Mouse (Mus musculus): ENCODE data around the gene Sap30. TPM values are rescaled to one million over a fixed set of nuclear protein-coding genes. Genes with fewer than 3 reads are reported as not detected.
"Not testable (repeated sequence)": the region's sequence is repeated elsewhere in the genome, so short reads cannot be mapped to it uniquely, and the experiment has no call there.

Gene Sap30
- polyA plus RNA-seq, 1 experiment from 2014 or later = 42.9 TPM

DNA sequence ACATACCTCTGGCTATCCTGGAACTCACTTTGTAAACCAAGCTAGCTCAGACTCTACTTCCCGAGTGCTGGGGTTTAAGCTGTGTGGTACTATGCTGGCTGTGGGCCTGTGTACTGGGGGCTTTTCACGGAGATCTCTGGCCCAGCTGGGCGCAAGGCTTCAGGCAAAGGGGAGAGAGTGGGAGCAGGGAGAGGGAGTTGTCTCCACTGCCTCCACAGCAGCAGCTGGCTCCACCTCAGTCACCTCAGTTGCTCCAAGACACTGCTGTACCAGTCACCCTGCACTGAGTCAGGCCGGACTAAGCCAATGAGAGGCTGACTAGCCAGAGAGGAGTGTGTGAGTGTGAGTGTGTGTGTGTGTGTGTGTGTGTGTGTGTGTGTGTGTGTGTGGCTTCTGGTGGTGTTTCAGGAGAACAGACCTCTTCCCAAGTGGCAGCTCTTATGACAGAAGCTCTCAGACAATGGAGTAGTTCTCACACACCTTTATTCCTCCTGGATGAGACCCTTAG lies 19.9 kb upstream of the Sap30 start:
- Histone ChIP-seq H3K27me3 (replicated peaks; ENCODE audit: control insufficient read depth, insufficient read depth, low read length) (no peaks in the 10 kb centered on the region), H3K4me1 (replicated peaks; ENCODE audit: control insufficient read depth, insufficient read depth, low read length) (peaks cover 7% of the 10 kb centered on the region; the same call in 1 of the 2 replicates), H3K27ac (ENCODE audit: low read depth, low read length) (no peak overlapping the region), H3K9ac (ENCODE audit: low read depth, low read length) (no peak overlapping the region), H3K36me3 (ENCODE audit: control insufficient read depth, insufficient read depth, low read length) (no peaks in the 10 kb centered on the region; the same call in 1 of the 2 replicates), H3K4me2 (no peak overlapping the region), H3K4me3 (ENCODE audit: low read depth, low read length) (no peak overlapping the region), H3K9me3 (ENCODE audit: control insufficient read depth, low read length) (no peaks in the 10 kb centered on the region; the same call in 1 of the 2 replicates)
- no peak for DNase-seq (ENCODE audit: low spot score)
- no peak for ATAC-seq (replicated peaks; ENCODE audit: low FRiP score)
- WGBS = 79% methylated on average over 4 of the region's 4 CpGs

GRCm38 (mm10) chr8:57505500-57505899 lies 17.8 kb upstream of the Sap30 start:
- ATAC-seq (replicated peaks; ENCODE audit: low FRiP score); H3K4me2 ChIP-seq; H3K9me3 ChIP-seq (ENCODE audit: control insufficient read depth, low read length); H3K4me3 ChIP-seq (ENCODE audit: low read depth, low read length); DNase-seq (ENCODE audit: low spot score); H3K27ac ChIP-seq (ENCODE audit: low read depth, low read length); H3K27me3 ChIP-seq (replicated peaks; ENCODE audit: control insufficient read depth, insufficient read depth, low read length); H3K4me1 ChIP-seq (replicated peaks; ENCODE audit: control insufficient read depth, insufficient read depth, low read length); H3K9ac ChIP-seq (ENCODE audit: low read depth, low read length); H3K36me3 ChIP-seq (ENCODE audit: control insufficient read depth, insufficient read depth, low read length): not testable (repeated sequence)
- WGBS = 85% methylated on average over 1 of the region's 1 CpGs

DNA sequence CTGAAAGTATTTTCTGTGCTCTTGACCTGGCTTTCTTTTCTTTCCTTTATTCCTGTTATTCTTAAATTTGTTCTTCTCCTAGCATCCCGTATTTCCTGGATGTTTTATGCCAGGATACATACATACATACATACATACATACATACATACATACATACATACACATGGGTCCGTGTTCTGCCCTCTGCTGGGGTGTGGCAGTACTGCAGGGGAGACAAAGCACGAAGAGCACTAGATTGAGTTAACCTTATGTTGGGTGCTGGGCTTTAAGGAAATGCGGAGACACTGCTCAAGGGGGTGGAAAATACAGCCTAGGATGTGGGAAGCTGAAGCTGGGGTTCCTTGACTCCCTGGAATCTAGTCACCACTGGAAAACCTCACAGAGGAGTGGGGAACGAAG lies 16.0 kb upstream of the Sap30 start:
- H3K4me1 ChIP-seq (replicated peaks; ENCODE audit: control insufficient read depth, insufficient read depth, low read length) = peaks cover 3% of the 10 kb centered on the region; the same call in 1 of the 2 replicates
- no peaks in the 10 kb centered on the region; the same call in 1 of the 2 replicates for H3K36me3 ChIP-seq (ENCODE audit: control insufficient read depth, insufficient read depth, low read length)
- no peak overlapping the region for H3K4me2 ChIP-seq
- ATAC-seq (replicated peaks; ENCODE audit: low FRiP score) (peak; percentile 64; the same call in 1 of the 2 replicates), DNase-seq (ENCODE audit: low spot score) (peak; percentile 66)
- H3K27ac ChIP-seq (ENCODE audit: low read depth, low read length) = no peak overlapping the region
- no peak overlapping the region for H3K4me3 ChIP-seq (ENCODE audit: low read depth, low read length)
- WGBS = 43% methylated on average over 5 of the region's 5 CpGs
- H3K27me3 ChIP-seq (replicated peaks; ENCODE audit: control insufficient read depth, insufficient read depth, low read length) = no peaks in the 10 kb centered on the region
- H3K9ac ChIP-seq (ENCODE audit: low read depth, low read length) = no peak overlapping the region
- H3K9me3 ChIP-seq (ENCODE audit: control insufficient read depth, low read length) = no peaks in the 10 kb centered on the region; the same call in 1 of the 2 replicates

DNA sequence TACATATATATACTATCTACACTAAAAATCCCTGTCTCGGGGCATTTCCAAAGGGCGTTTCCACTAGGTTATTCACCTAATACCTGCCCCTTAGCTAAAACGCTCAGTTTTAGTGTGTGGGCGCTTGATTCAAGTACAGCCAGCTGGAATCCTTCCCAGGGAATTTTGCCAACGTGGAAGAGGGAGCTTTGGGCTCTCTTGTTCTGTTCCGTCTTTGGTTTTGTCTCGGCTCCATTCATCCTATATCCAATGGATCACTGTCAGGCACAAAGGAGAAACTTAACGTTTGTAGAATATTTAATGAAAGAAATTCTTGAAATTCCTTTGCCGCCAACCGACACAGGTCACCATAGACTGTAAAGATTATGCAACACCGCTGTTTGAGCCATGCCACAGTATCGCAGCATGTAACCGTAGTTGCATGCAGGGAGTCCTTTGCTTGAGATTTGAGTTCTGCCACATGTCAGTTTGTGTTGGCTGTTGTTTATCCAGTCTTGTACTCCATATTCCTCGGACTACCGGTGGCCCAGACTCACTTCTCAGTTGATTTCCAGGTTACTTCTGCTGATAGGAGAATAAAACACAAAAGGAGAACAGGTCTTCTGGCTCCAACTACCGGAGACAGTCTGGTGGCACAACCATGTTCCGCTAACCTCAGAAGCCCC lies 11.3 kb upstream of the Sap30 start:
- WGBS = 77% methylated on average over 17 of the region's 17 CpGs
- H3K4me3 ChIP-seq (ENCODE audit: low read depth, low read length) = no peak overlapping the region
- H3K4me2 ChIP-seq = no peak overlapping the region
- ATAC-seq (replicated peaks; ENCODE audit: low FRiP score) (no peak), DNase-seq (ENCODE audit: low spot score) (peak; percentile 26)
- H3K9ac ChIP-seq (ENCODE audit: low read depth, low read length) = no peak overlapping the region
- no peak overlapping the region for H3K27ac ChIP-seq (ENCODE audit: low read depth, low read length)
- no peaks in the 10 kb centered on the region for H3K4me1 ChIP-seq (replicated peaks; ENCODE audit: control insufficient read depth, insufficient read depth, low read length)
- no peaks in the 10 kb centered on the region for H3K27me3 ChIP-seq (replicated peaks; ENCODE audit: control insufficient read depth, insufficient read depth, low read length)
- no peaks in the 10 kb centered on the region for H3K9me3 ChIP-seq (ENCODE audit: control insufficient read depth, low read length)
- no peaks in the 10 kb centered on the region for H3K36me3 ChIP-seq (ENCODE audit: control insufficient read depth, insufficient read depth, low read length)

GRCm38 (mm10) chr8:57498494-57498846 lies 10.8 kb upstream of the Sap30 start:
- no peaks in the 10 kb centered on the region for H3K9me3 ChIP-seq (ENCODE audit: control insufficient read depth, low read length)
- peak; percentile 22 for DNase-seq (ENCODE audit: low spot score)
- no peaks in the 10 kb centered on the region for H3K4me1 ChIP-seq (replicated peaks; ENCODE audit: control insufficient read depth, insufficient read depth, low read length)
- WGBS = 81% methylated on average over 8 of the region's 8 CpGs
- H3K27ac ChIP-seq (ENCODE audit: low read depth, low read length) = no peak overlapping the region
- no peaks in the 10 kb centered on the region for H3K36me3 ChIP-seq (ENCODE audit: control insufficient read depth, insufficient read depth, low read length)
- H3K4me3 ChIP-seq (ENCODE audit: low read depth, low read length) = no peak overlapping the region
- H3K9ac ChIP-seq (ENCODE audit: low read depth, low read length) = no peak overlapping the region
- H3K4me2 ChIP-seq = no peak overlapping the region
- no peak for ATAC-seq (replicated peaks; ENCODE audit: low FRiP score)
- no peaks in the 10 kb centered on the region for H3K27me3 ChIP-seq (replicated peaks; ENCODE audit: control insufficient read depth, insufficient read depth, low read length)

DNA sequence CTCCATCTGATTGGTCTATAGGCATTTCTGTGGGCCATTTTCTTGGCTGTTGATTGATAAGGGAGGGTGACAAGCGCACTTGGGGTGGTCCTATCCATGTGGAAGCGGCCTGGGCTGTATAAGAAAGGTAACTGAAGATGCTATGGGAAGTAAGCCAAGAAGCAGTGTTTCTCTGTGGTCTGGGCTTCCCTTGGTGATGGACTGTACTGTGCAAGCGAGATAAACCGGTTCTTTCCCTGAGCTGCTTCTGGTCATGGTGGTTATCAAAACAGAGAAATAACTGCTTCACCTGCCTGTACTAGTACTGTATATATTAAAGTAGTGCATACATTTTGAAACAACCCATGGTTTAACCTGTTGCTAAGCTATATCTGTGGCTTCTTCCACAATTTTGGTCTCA lies 4.2 kb upstream of the Sap30 start:
- ATAC-seq (replicated peaks; ENCODE audit: low FRiP score) (no peak), DNase-seq (ENCODE audit: low spot score) (no peak)
- H3K36me3 ChIP-seq (ENCODE audit: control insufficient read depth, insufficient read depth, low read length) = no peaks in the 10 kb centered on the region; the same call in 1 of the 2 replicates
- H3K9me3 ChIP-seq (ENCODE audit: control insufficient read depth, low read length) = no peaks in the 10 kb centered on the region
- H3K9ac ChIP-seq (ENCODE audit: low read depth, low read length) = no peak overlapping the region
- no peaks in the 10 kb centered on the region for H3K4me1 ChIP-seq (replicated peaks; ENCODE audit: control insufficient read depth, insufficient read depth, low read length)
- H3K4me2 ChIP-seq = no peak overlapping the region
- no peaks in the 10 kb centered on the region for H3K27me3 ChIP-seq (replicated peaks; ENCODE audit: control insufficient read depth, insufficient read depth, low read length)
- WGBS = 72% methylated on average over 4 of the region's 4 CpGs
- H3K4me3 ChIP-seq (ENCODE audit: low read depth, low read length) = no peak overlapping the region
- no peak overlapping the region for H3K27ac ChIP-seq (ENCODE audit: low read depth, low read length)

- DNase-seq (ENCODE audit: low spot score) = no peak
- H3K27ac ChIP-seq (ENCODE audit: low read depth, low read length) = no peak overlapping the region
Measured at GRCm38 (mm10) chr8:57489896-57490295, 2.2 kb upstream of the Sap30 start.

DNA sequence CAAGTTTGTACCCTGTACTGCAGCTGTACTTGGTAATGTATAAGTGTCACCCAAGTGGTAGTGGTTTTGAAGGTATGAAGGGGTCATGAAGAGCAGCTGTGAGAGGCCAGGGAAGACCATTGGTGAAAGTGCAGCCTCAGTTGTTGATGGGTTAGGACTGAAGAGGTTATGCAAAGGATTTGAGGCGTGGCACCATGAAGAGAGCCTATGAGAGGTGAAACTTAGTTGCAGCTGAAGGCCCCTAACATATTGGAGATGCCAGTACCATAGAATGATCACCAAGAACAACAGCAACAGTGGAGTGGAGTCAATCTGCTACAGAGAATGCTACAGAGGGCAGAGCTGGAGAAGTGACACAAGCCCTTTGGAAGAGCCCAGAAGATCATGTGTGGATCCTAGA lies 1.7 kb upstream of the Sap30 start:
- no peaks in the 10 kb centered on the region; the same call in 1 of the 2 replicates for H3K36me3 ChIP-seq (ENCODE audit: control insufficient read depth, insufficient read depth, low read length)
- WGBS = 93% methylated on average over 1 of the region's 1 CpGs
- no peak overlapping the region for H3K4me2 ChIP-seq
- no peak overlapping the region for H3K9ac ChIP-seq (ENCODE audit: low read depth, low read length)
- no peaks in the 10 kb centered on the region for H3K27me3 ChIP-seq (replicated peaks; ENCODE audit: control insufficient read depth, insufficient read depth, low read length)
- no peak for DNase-seq (ENCODE audit: low spot score)
- peaks cover 4% of the 10 kb centered on the region for H3K4me1 ChIP-seq (replicated peaks; ENCODE audit: control insufficient read depth, insufficient read depth, low read length)
- no peaks in the 10 kb centered on the region for H3K9me3 ChIP-seq (ENCODE audit: control insufficient read depth, low read length)
- ATAC-seq (replicated peaks; ENCODE audit: low FRiP score) = no peak
- H3K27ac ChIP-seq (ENCODE audit: low read depth, low read length) = no peak overlapping the region
- H3K4me3 ChIP-seq (ENCODE audit: low read depth, low read length) = no peak overlapping the region

More at GRCm38 (mm10) chr8:57489896-57490295, 2.2 kb upstream of the Sap30 start:
- Histone ChIP-seq H3K4me3 (ENCODE audit: low read depth, low read length) (no peak overlapping the region), H3K9me3 (ENCODE audit: control insufficient read depth, low read length) (no peaks in the 10 kb centered on the region), H3K4me2 (no peak overlapping the region), H3K9ac (ENCODE audit: low read depth, low read length) (no peak overlapping the region), H3K27me3 (replicated peaks; ENCODE audit: control insufficient read depth, insufficient read depth, low read length) (no peaks in the 10 kb centered on the region), H3K4me1 (replicated peaks; ENCODE audit: control insufficient read depth, insufficient read depth, low read length) (peaks cover 4% of the 10 kb centered on the region), H3K36me3 (ENCODE audit: control insufficient read depth, insufficient read depth, low read length) (no peaks in the 10 kb centered on the region; the same call in 1 of the 2 replicates)
- no peak for ATAC-seq (replicated peaks; ENCODE audit: low FRiP score)

- Histone ChIP-seq H3K27me3 (replicated peaks; ENCODE audit: control insufficient read depth, insufficient read depth, low read length) (no peaks in the 10 kb centered on the region), H3K9ac (ENCODE audit: low read depth, low read length) (peak overlapping the region; percentile 82), H3K9me3 (ENCODE audit: control insufficient read depth, low read length) (no peaks in the 10 kb centered on the region), H3K4me1 (replicated peaks; ENCODE audit: control insufficient read depth, insufficient read depth, low read length) (peaks cover 4% of the 10 kb centered on the region), H3K4me2 (peak overlapping the region; percentile 89), H3K4me3 (ENCODE audit: low read depth, low read length) (peak overlapping the region; percentile 94), H3K27ac (ENCODE audit: low read depth, low read length) (peak overlapping the region; percentile 85), H3K36me3 (ENCODE audit: control insufficient read depth, insufficient read depth, low read length) (no peaks in the 10 kb centered on the region; the same call in 1 of the 2 replicates)
- DNase-seq (ENCODE audit: low spot score) (peak; percentile 79), ATAC-seq (replicated peaks; ENCODE audit: low FRiP score) (peak; percentile 65)
- 0% methylated on average over 25 of the region's 25 CpGs for WGBS
Measured at GRCm38 (mm10) chr8:57488312-57488765, 679 bp upstream of the Sap30 start.
